Comparison of ENCODE assay signal across 17 mouse cellular contexts in genomic region chr5:9339511-9340173, GRCm38 (mm10).
A peak's percentile ranks its signal among the peaks of the same experiment; 100 is the strongest.
DNase-seq lines count a peak whose midpoint lies in the region; ATAC-seq and TF ChIP-seq lines count a peak whose summit lies in the region.
"Had no signal": no experiment of that assay in that cellular context is flagged by ENCODE, and none has a peak within 500 bp of the region (broad histone marks: within the 10 kb centered on the region; RNA-seq: fewer than 3 reads in every experiment).

No protein-coding gene starts in this region.

- peak overlapping the region; percentile 8; the same call in 1 of the 2 replicates for H3K4me2 ChIP-seq in forebrain, embryonic 12.5 days
- peak overlapping the region; percentile 20 for H3K4me2 ChIP-seq in hindbrain, embryonic 14.5 days (replicated peaks)
- 0 out of 2 replicates have a peak overlapping the region, but pooled peaks have one; percentile 1 for H3K4me2 ChIP-seq in neural tube, embryonic 12.5 days (replicated peaks)
- H3K4me2 ChIP-seq: heart, embryonic 12.5 days; liver, embryonic 12.5 days had no signal

- TF ChIP-seq CTCF in brain, embryonic 14.5 days (IDR thresholded peaks at IDR 0.05; ENCODE audit: borderline replicate concordance, extremely low read depth, insufficient read depth, insufficient read length), result no peak

- H3K27ac ChIP-seq in forebrain, embryonic 12.5 days, result peak overlapping the region; percentile 61
- H3K27ac ChIP-seq in hindbrain, embryonic 14.5 days, result peak overlapping the region; percentile 95
- peak overlapping the region; percentile 34; the same call in 1 of the 2 replicates for H3K27ac ChIP-seq in neural tube, embryonic 12.5 days
- H3K27ac ChIP-seq: liver, embryonic 12.5 days had no signal

- peak; percentile 78 for DNase-seq in brain, embryonic 14.5 days (ENCODE audit: low read depth)
- peak; percentile 68 for DNase-seq in hindbrain, embryonic 14.5 days (ENCODE audit: low spot score)
- no peak for DNase-seq in heart, postnatal 4 days
- DNase-seq in testis, postnatal 14 days (ENCODE audit: low spot score), result no peak
- no peak for DNase-seq in ovary, adult 18-20 months (ENCODE audit: low spot score)
- DNase-seq: cerebellum, adult 9-10 months; embryo, embryonic 11 days; gastrocnemius, postnatal 25 days; right cerebral cortex, postnatal 14 days; thymus, adult 2 months had no signal

- no peaks in the 10 kb centered on the region for H3K36me3 ChIP-seq in forebrain, embryonic 12.5 days (replicated peaks)
- no peaks in the 10 kb centered on the region for H3K36me3 ChIP-seq in hindbrain, embryonic 14.5 days (replicated peaks; ENCODE audit: control insufficient read depth, insufficient read depth)
- H3K36me3 ChIP-seq in neural tube, embryonic 12.5 days, result no peaks in the 10 kb centered on the region
- H3K36me3 ChIP-seq: heart, embryonic 12.5 days; liver, embryonic 12.5 days had no signal

- H3K4me1 ChIP-seq in forebrain, embryonic 12.5 days, result peaks cover 16% of the 10 kb centered on the region
- H3K4me1 ChIP-seq in hindbrain, embryonic 14.5 days (replicated peaks; ENCODE audit: control insufficient read depth, insufficient read depth, low read length), result peaks cover 22% of the 10 kb centered on the region; the same call in 1 of the 2 replicates
- no peaks in the 10 kb centered on the region for H3K4me1 ChIP-seq in neural tube, embryonic 12.5 days
- H3K4me1 ChIP-seq: heart, embryonic 12.5 days; liver, embryonic 12.5 days; megakaryocyte, embryonic 14.5 days had no signal

- WGBS in forebrain, embryonic 12.5 days, result 42% methylated on average over 8 of the region's 8 CpGs
- WGBS in hindbrain, embryonic 14.5 days, result 43% methylated on average over 8 of the region's 8 CpGs
- 68% methylated on average over 8 of the region's 8 CpGs for WGBS in neural tube, embryonic 12.5 days

- no peak overlapping the region for H3K9ac ChIP-seq in forebrain, embryonic 12.5 days
- peak overlapping the region; percentile 49 for H3K9ac ChIP-seq in hindbrain, embryonic 14.5 days
- H3K9ac ChIP-seq in neural tube, embryonic 12.5 days, result no peak overlapping the region
- H3K9ac ChIP-seq: heart, embryonic 12.5 days; liver, embryonic 12.5 days had no signal

- no peak for TF ChIP-seq POLR2A in brain, embryonic 14.5 days (IDR thresholded peaks at IDR 0.05; ENCODE audit: borderline replicate concordance, extremely low read depth, insufficient read depth, insufficient read length, poor library complexity, severe bottlenecking)

- no peak overlapping the region for H3K4me3 ChIP-seq in forebrain, embryonic 12.5 days (replicated peaks)
- H3K4me3 ChIP-seq in hindbrain, embryonic 14.5 days (replicated peaks; ENCODE audit: low read length), result no peak overlapping the region
- H3K4me3 ChIP-seq in neural tube, embryonic 12.5 days, result no peak overlapping the region
- H3K4me3 ChIP-seq: heart, embryonic 12.5 days; liver, embryonic 12.5 days; megakaryocyte, embryonic 14.5 days had no signal

- peak; percentile 78 for ATAC-seq in forebrain, embryonic 12.5 days (ENCODE audit: low FRiP score)
- ATAC-seq in hindbrain, embryonic 14.5 days (ENCODE audit: low FRiP score), result peak; percentile 82
- ATAC-seq in neural tube, embryonic 12.5 days (ENCODE audit: low FRiP score, low read depth), result peak; percentile 80
- ATAC-seq: activated CD4-positive, CD25-positive, alpha-beta regulatory T cell, adult 4 months; liver, embryonic 12.5 days; lung, postnatal 0 days had no signal

- H3K27me3 ChIP-seq in forebrain, embryonic 12.5 days, result no peaks in the 10 kb centered on the region
- no peaks in the 10 kb centered on the region for H3K27me3 ChIP-seq in hindbrain, embryonic 14.5 days (ENCODE audit: control insufficient read depth, insufficient read depth, low read length)
- H3K27me3 ChIP-seq in neural tube, embryonic 12.5 days (replicated peaks), result no peaks in the 10 kb centered on the region
- H3K27me3 ChIP-seq: heart, embryonic 12.5 days; liver, embryonic 12.5 days; megakaryocyte, embryonic 14.5 days had no signal

- no peaks in the 10 kb centered on the region for H3K9me3 ChIP-seq in forebrain, embryonic 12.5 days
- no peaks in the 10 kb centered on the region for H3K9me3 ChIP-seq in hindbrain, embryonic 14.5 days (ENCODE audit: control insufficient read depth, low read length)
- H3K9me3 ChIP-seq in neural tube, embryonic 12.5 days, result no peaks in the 10 kb centered on the region
- H3K9me3 ChIP-seq: heart, embryonic 12.5 days; liver, embryonic 12.5 days; megakaryocyte, embryonic 14.5 days had no signal

Comparison
In these comparisons a context has a peak if more than half of its experiments do, and no peak if none do; other contexts are left out.
1. DNase-seq: peak in brain, embryonic 14.5 days (single experiment) and hindbrain, embryonic 14.5 days (single experiment); none in heart, postnatal 4 days (single experiment), testis, postnatal 14 days (single experiment) and ovary, adult 18-20 months (single experiment).
2. H3K27ac ChIP-seq: peak in every context shown above with its lines; median percentile 95 in hindbrain, embryonic 14.5 days; 61 in forebrain, embryonic 12.5 days; 34 in neural tube, embryonic 12.5 days.
3. Peak in every context shown above with its lines, with median percentiles within 50 percentile points of each other: ATAC-seq and H3K4me2 ChIP-seq.